Mouse (Mus musculus) lung, postnatal 0 days (tissue): Measurements from ENCODE around the gene Clip1. TPM values are rescaled to one million over a fixed set of nuclear protein-coding genes. Genes with fewer than 3 reads are reported as not detected.

ENCODE experiments used
- ATAC-seq: fragments of 200-750 bp; cut with Nextera tagmentation; 2 replicates; pipeline ENCODE4 v1.8.0; 2017; ENCODE audit warnings: moderate library complexity
- DNase-seq: peaks from one replicate; pipeline ENCODE4 v3.0.0-alpha.2; 2016; ENCODE audit warnings: low spot score
- H3K27ac ChIP-seq: fragments of 300-500 bp; sonication (generic); 2 replicates; pipeline ENCODE4 v1.5.1; 2014; ENCODE audit warnings: antibody characterized with exemption, mild to moderate bottlenecking, low read length, mixed read lengths
- H3K27me3 ChIP-seq: fragments of 300-500 bp; sonication (generic); replicated peaks from 2 replicates; pipeline ENCODE4 v1.6.1; 2014; ENCODE audit warnings: low read length, mixed read lengths; ENCODE audit not compliant: insufficient read depth
- H3K36me3 ChIP-seq: fragments of 300-500 bp; sonication (generic); 2 replicates; pipeline ENCODE4 v1.6.1; 2014; ENCODE audit warnings: low read length, mixed read lengths; ENCODE audit not compliant: insufficient read depth
- H3K4me1 ChIP-seq: fragments of 300-500 bp; sonication (generic); 2 replicates; pipeline ENCODE4 v1.6.1; 2014; ENCODE audit warnings: antibody characterized with exemption, low read depth, low read length, mixed read lengths; ENCODE audit not compliant: insufficient read depth
- H3K4me2 ChIP-seq: fragments of 300-500 bp; sonication (generic); replicated peaks from 2 replicates; pipeline ENCODE4 v1.6.1; 2014; ENCODE audit warnings: low read depth, mild to moderate bottlenecking, low read length, moderate library complexity, mixed read lengths
- H3K4me3 ChIP-seq: fragments of 300-500 bp; sonication (generic); 2 replicates; pipeline ENCODE4 v1.5.1; 2014; ENCODE audit warnings: low read depth, low read length
- H3K9ac ChIP-seq: fragments of 300-500 bp; sonication (generic); replicated peaks from 2 replicates; pipeline ENCODE4 v1.6.1; 2014; ENCODE audit warnings: low read depth, mild to moderate bottlenecking
- H3K9me3 ChIP-seq: fragments of 300-500 bp; sonication (generic); 2 replicates; pipeline ENCODE4 v1.6.1; 2016; ENCODE audit warnings: low read length, mixed read lengths
- CTCF ChIP-seq: IDR thresholded peaks from 2 replicates; pipeline ENCODE4 v1.5.1; 2016; ENCODE audit warnings: antibody characterized with exemption, mild to moderate bottlenecking
- EP300 ChIP-seq: IDR thresholded peaks from 2 replicates; pipeline ENCODE4 v1.6.1; 2016; ENCODE audit warnings: antibody characterized with exemption, mild to moderate bottlenecking, control low read depth
- WGBS: fragments of 180-500 bp; shearing (Covaris S2); extraction: QIAGEN DNeasy Blood & Tissue Kit; methylation state at CpG from one replicate; pipeline ENCODE4 v1.1.7; 2014; 5-methylcytosine and 5-hydroxymethylcytosine counted together
- polyA plus RNA-seq: library from polyadenylated mRNA; unstranded; fragments of >200 nt; fragmentation: Nextera tagmentation; extraction: Ambion mirVana; gene quantifications from 2 replicates; pipeline ENCODE4 v1.2.1, GENCODE M21; 2015

Clip1 gene
- polyA plus RNA-seq, 1 experiment from 2014 or later = 38.0 TPM

GRCm38 (mm10) chr5:123696244-123696643 lies 11.8 kb upstream of the Clip1 start:
- 68% methylated on average over 7 of the region's 7 CpGs for WGBS
- Histone ChIP-seq H3K4me3 (no peak overlapping the region), H3K27me3 (no peaks in the 10 kb centered on the region), H3K4me2 (no peak overlapping the region), H3K4me1 (peaks cover 5% of the 10 kb centered on the region; the same call in 1 of the 2 replicates), H3K27ac (no peak overlapping the region), H3K36me3 (no peaks in the 10 kb centered on the region), H3K9ac (no peak overlapping the region), H3K9me3 (no peaks in the 10 kb centered on the region)
- TF ChIP-seq CTCF = no peak
- TF ChIP-seq EP300 = no peak
- DNase-seq (no peak), ATAC-seq (no peak)

DNA sequence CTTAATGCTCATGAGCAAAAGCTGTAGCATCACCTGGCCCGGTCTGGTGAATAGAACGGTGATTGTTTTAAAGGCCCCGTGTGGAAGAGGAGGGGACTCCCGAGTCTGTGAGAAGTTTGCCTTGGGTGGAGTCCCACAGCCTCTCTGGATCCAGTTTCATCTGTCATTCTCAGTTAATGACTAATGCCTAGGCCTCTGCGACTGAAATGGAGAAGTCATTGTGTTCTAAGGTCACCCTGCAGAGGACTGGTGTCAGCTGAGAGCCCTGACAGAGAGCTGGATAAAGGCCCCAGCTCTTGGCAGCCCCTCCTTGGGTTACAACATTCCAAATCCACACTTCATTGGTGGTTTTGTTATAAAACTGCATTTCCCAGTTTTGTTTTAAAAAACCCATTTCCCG lies 10.1 kb upstream of the Clip1 start:
- TF ChIP-seq EP300 (peak; percentile 57; the same call in 1 of the 2 replicates), CTCF (no peak)
- peak; percentile 89 for ATAC-seq
- no peak overlapping the region for H3K4me3 ChIP-seq
- peak overlapping the region; percentile 26; the same call in 1 of the 2 replicates for H3K27ac ChIP-seq
- H3K27me3 ChIP-seq = no peaks in the 10 kb centered on the region
- H3K4me2 ChIP-seq = no peak overlapping the region
- H3K4me1 ChIP-seq = peaks cover 5% of the 10 kb centered on the region; the same call in 1 of the 2 replicates
- H3K9ac ChIP-seq = no peak overlapping the region
- DNase-seq = peak; percentile 88
- no peaks in the 10 kb centered on the region for H3K9me3 ChIP-seq
- no peaks in the 10 kb centered on the region for H3K36me3 ChIP-seq
- WGBS = 27% methylated on average over 6 of the region's 6 CpGs

- peaks cover 18% of the 10 kb centered on the region; the same call in 1 of the 2 replicates for H3K4me1 ChIP-seq
- peak overlapping the region; percentile 87 for H3K9ac ChIP-seq
- H3K4me3 ChIP-seq = peak overlapping the region; percentile 90
- ATAC-seq (peak; percentile 65), DNase-seq (peak; percentile 62)
- no peaks in the 10 kb centered on the region for H3K27me3 ChIP-seq
- H3K36me3 ChIP-seq = no peaks in the 10 kb centered on the region
- peak overlapping the region; percentile 81 for H3K4me2 ChIP-seq
- no peaks in the 10 kb centered on the region for H3K9me3 ChIP-seq
- H3K27ac ChIP-seq = peak overlapping the region; percentile 96
- 2% methylated on average over 67 of the region's 92 CpGs for WGBS
- TF ChIP-seq EP300 = no peak
- TF ChIP-seq CTCF = no peak
Measured at GRCm38 (mm10) chr5:123683377-123684220, 819 bp downstream of the Clip1 start.

GRCm38 (mm10) chr5:123683043-123683376 lies 1.4 kb downstream of the Clip1 start:
- peak overlapping the region; percentile 81 for H3K4me2 ChIP-seq
- 5% methylated on average over 6 of the region's 6 CpGs for WGBS
- H3K9ac ChIP-seq = peak overlapping the region; percentile 87; the same call in 1 of the 2 replicates
- TF ChIP-seq EP300 = no peak
- ATAC-seq (peak; percentile 38; the same call in 1 of the 2 replicates), DNase-seq (peak; percentile 82)
- peaks cover 18% of the 10 kb centered on the region; the same call in 1 of the 2 replicates for H3K4me1 ChIP-seq
- H3K27me3 ChIP-seq = no peaks in the 10 kb centered on the region
- peak overlapping the region; percentile 90 for H3K4me3 ChIP-seq
- H3K36me3 ChIP-seq = no peaks in the 10 kb centered on the region
- H3K27ac ChIP-seq = peak overlapping the region; percentile 96
- H3K9me3 ChIP-seq = no peaks in the 10 kb centered on the region

GRCm38 (mm10) chr5:123682372-123682771 lies 2.0 kb downstream of the Clip1 start:
- Histone ChIP-seq H3K9me3 (no peaks in the 10 kb centered on the region), H3K4me2 (peak overlapping the region; percentile 81; the same call in 1 of the 2 replicates), H3K4me1 (peaks cover 18% of the 10 kb centered on the region; the same call in 1 of the 2 replicates), H3K4me3 (0 out of 2 replicates have a peak overlapping the region, but pooled peaks have one; percentile 90), H3K27me3 (no peaks in the 10 kb centered on the region), H3K27ac (peak overlapping the region; percentile 62), H3K36me3 (no peaks in the 10 kb centered on the region), H3K9ac (no peak overlapping the region)
- DNase-seq = peak; percentile 65
- no peak for TF ChIP-seq EP300
- no peak for TF ChIP-seq CTCF
- ATAC-seq = no peak
- 42% methylated on average over 4 of the region's 4 CpGs for WGBS

DNA sequence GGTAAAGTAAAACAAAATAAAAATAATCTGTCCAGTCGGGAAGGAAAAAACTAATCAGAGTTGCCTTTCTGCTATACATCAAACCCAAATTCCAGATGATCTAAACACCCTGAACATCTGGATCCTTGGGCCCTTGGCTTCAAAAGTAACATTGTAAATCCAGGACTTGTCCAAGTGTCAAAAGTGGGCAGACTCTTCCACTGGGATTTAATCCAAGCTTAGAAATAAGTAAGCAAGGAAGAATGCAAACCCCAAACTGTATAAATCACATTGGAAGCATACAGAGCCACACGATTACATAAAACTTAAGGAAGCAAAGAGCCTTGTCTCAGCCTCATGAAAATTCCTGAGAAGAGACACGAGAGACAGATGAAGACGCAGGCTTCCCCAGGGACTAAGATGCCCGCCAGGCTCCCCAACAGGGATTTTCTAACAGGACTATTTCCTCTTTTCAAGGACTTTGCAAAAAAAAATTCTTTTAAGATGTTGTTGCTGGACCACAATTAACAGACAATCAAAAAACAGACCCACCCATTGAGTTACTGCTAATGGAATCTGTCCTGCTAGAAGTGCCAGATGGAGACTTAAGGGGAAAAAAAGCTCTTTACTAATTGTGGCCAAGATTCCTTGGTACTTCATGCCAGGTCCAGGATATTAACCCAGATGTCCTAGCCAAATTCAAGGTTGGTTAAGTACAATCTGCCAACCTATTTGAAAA lies 4.7 kb downstream of the Clip1 start:
- no peak for ATAC-seq
- 30% methylated on average over 5 of the region's 5 CpGs for WGBS

More for the DNA sequence above, 4.7 kb downstream of the Clip1 start:
- TF ChIP-seq EP300 (peak; percentile 22; the same call in 1 of the 2 replicates), CTCF (no peak; the same call in 1 of the 2 replicates)
- no peaks in the 10 kb centered on the region for H3K9me3 ChIP-seq
- no peak overlapping the region for H3K9ac ChIP-seq
- peak; percentile 77 for DNase-seq
- H3K27me3 ChIP-seq = no peaks in the 10 kb centered on the region
- H3K36me3 ChIP-seq = no peaks in the 10 kb centered on the region
- peak overlapping the region; percentile 47; the same call in 1 of the 2 replicates for H3K27ac ChIP-seq
- H3K4me3 ChIP-seq = no peak overlapping the region
- peaks cover 22% of the 10 kb centered on the region; the same call in 1 of the 2 replicates for H3K4me1 ChIP-seq
- no peak overlapping the region for H3K4me2 ChIP-seq
